In genomic region chr11:75173095-75173798, GRCm38 (mm10) we compare ENCODE assay signal across 8 mouse cellular contexts. TPM values are rescaled to one million over a fixed set of nuclear protein-coding genes. Genes with fewer than 3 reads are reported as not detected.
DNase-seq lines count a peak whose midpoint lies in the region; ATAC-seq lines count a peak whose summit lies in the region.

No protein-coding gene starts in this region.

- H3K27ac ChIP-seq in limb, embryonic 13.5 days, result no peak overlapping the region
- H3K27ac ChIP-seq in midbrain, embryonic 15.5 days, result peak overlapping the region; percentile 85

- peak overlapping the region; percentile 51 for H3K9ac ChIP-seq in limb, embryonic 13.5 days
- peak overlapping the region; percentile 65 for H3K9ac ChIP-seq in midbrain, embryonic 15.5 days

- DNase-seq in cerebellum, adult 11 months, result peak; percentile 87
- DNase-seq in embryo, embryonic 11.5 days (ENCODE audit: low read depth, low spot score), result peak; percentile 78
- peak; percentile 81 to 87 for DNase-seq in heart, adult 18-20 months
- peak; percentile 66 to 83 for DNase-seq in kidney, adult 8-10 months
- peak; percentile 69 to 86 for DNase-seq in spleen, postnatal 10 days (ENCODE audit: low spot score in 2 of 2)

- H3K27me3 ChIP-seq in limb, embryonic 13.5 days, result peaks cover 59% of the 10 kb centered on the region
- peaks cover 13% of the 10 kb centered on the region for H3K27me3 ChIP-seq in midbrain, embryonic 15.5 days (replicated peaks)

- peak overlapping the region; percentile 56 for H3K4me3 ChIP-seq in limb, embryonic 13.5 days
- peak overlapping the region; percentile 83 for H3K4me3 ChIP-seq in midbrain, embryonic 15.5 days

- WGBS in limb, embryonic 13.5 days, result under 1% methylated on average over 69 of the region's 71 CpGs
- WGBS in midbrain, embryonic 15.5 days, result under 1% methylated on average over 70 of the region's 71 CpGs

- H3K36me3 ChIP-seq in limb, embryonic 13.5 days, result peaks cover 21% of the 10 kb centered on the region
- no peaks in the 10 kb centered on the region; the same call in 1 of the 2 replicates for H3K36me3 ChIP-seq in midbrain, embryonic 15.5 days (replicated peaks)

- ATAC-seq in cerebellum, adult (ENCODE audit: insufficient number of reproducible peaks, low FRiP score, low TSS enrichment), result no peak
- ATAC-seq in limb, embryonic 13.5 days (ENCODE audit: low FRiP score, low read depth), result peak; percentile 44
- peak; percentile 58 for ATAC-seq in midbrain, embryonic 15.5 days (replicated peaks)

- peak overlapping the region; percentile 85 for H3K4me2 ChIP-seq in limb, embryonic 13.5 days (replicated peaks)
- H3K4me2 ChIP-seq in midbrain, embryonic 15.5 days, result peak overlapping the region; percentile 88

- no peaks in the 10 kb centered on the region for H3K9me3 ChIP-seq in limb, embryonic 13.5 days
- H3K9me3 ChIP-seq in midbrain, embryonic 15.5 days, result no peaks in the 10 kb centered on the region

- H3K4me1 ChIP-seq in limb, embryonic 13.5 days, result peaks cover 63% of the 10 kb centered on the region
- H3K4me1 ChIP-seq in midbrain, embryonic 15.5 days, result peaks cover 64% of the 10 kb centered on the region

RNA-seq across cellular contexts. Expression of gene Hic1, which starts 3.9 kb away (rescaled TPM):
- 10 to 100 TPM in 1 of 2 experiments, 1 to 10 TPM in 1; 6.6 to 11.5 TPM for total RNA-seq in heart, adult 18-20 months (2021)
- polyA plus RNA-seq in limb, embryonic 13.5 days (2015; fragmentation: Nextera tagmentation; extraction: Ambion mirVana), result 28.2 and 29.3 TPM in 2 replicates
- 2.8 and 3.2 TPM in 2 replicates for polyA plus RNA-seq in midbrain, embryonic 15.5 days (2015; fragmentation: Nextera tagmentation; extraction: Ambion mirVana)

RNA-seq across cellular contexts. Expression of gene Ovca2, which starts 5.4 kb away (rescaled TPM):
- total RNA-seq in heart, adult 18-20 months (2021), result 1 to 10 TPM; 5.5 to 7.0 TPM
- 27.8 and 29.5 TPM in 2 replicates for polyA plus RNA-seq in limb, embryonic 13.5 days (2015; fragmentation: Nextera tagmentation; extraction: Ambion mirVana)
- 15.4 and 18.3 TPM in 2 replicates for polyA plus RNA-seq in midbrain, embryonic 15.5 days (2015; fragmentation: Nextera tagmentation; extraction: Ambion mirVana)

RNA-seq across cellular contexts. Expression of gene Dph1, which starts 17.8 kb away (rescaled TPM):
- total RNA-seq in heart, adult 18-20 months (2021), result 1 to 10 TPM; 8.7 to 9.8 TPM
- polyA plus RNA-seq in limb, embryonic 13.5 days (2015; fragmentation: Nextera tagmentation; extraction: Ambion mirVana), result 23.9 and 24.9 TPM in 2 replicates
- 13.1 and 14.0 TPM in 2 replicates for polyA plus RNA-seq in midbrain, embryonic 15.5 days (2015; fragmentation: Nextera tagmentation; extraction: Ambion mirVana)

RNA-seq across cellular contexts. Expression of gene Rtn4rl1, which starts 20.3 kb away (rescaled TPM):
- 1 to 10 TPM; 5.7 TPM for total RNA-seq in heart, adult 18-20 months (2021)
- 2.3 and 3.1 TPM in 2 replicates for polyA plus RNA-seq in limb, embryonic 13.5 days (2015; fragmentation: Nextera tagmentation; extraction: Ambion mirVana)
- polyA plus RNA-seq in midbrain, embryonic 15.5 days (2015; fragmentation: Nextera tagmentation; extraction: Ambion mirVana), result 15.7 and 18.3 TPM in 2 replicates
